10 mouse cellular contexts compared by ENCODE assay signal in the genomic region with DNA sequence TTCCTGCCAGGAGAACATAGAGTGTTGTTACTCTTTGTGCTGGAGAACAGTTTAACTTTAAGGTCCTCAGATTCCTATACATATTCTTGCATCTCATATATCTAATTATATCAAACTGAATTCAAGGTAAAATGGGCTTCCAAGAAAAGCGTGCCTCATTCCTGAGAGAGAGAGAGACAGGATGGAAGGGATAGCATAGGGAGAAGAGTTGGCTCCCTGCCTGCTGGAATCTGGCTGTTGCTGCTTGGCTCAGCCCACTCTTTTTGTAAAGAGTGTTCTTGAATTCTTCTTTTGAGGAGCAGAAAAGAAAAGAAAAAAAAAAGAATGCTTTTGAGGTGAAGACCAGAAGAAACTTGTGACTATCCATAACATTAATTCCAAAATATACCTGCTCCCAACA.
DNase-seq lines count a peak whose midpoint lies in the region; ATAC-seq and TF ChIP-seq lines count a peak whose summit lies in the region.
"Had no signal": no experiment of that assay in that cellular context is flagged by ENCODE, and none has a peak within 500 bp of the region (broad histone marks: within the 10 kb centered on the region; RNA-seq: fewer than 3 reads in every experiment).

No protein-coding gene starts in this region.

- H3K27ac ChIP-seq in midbrain, postnatal 0 days (ENCODE audit: low read depth, low read length): no peak overlapping the region
- no peak overlapping the region for H3K27ac ChIP-seq in midbrain, embryonic 14.5 days (replicated peaks; ENCODE audit: low read depth, low read length)
- H3K27ac ChIP-seq in stomach, postnatal 0 days (replicated peaks): no peak overlapping the region
- H3K27ac ChIP-seq: embryonic facial prominence, embryonic 12.5 days; hindbrain, embryonic 15.5 days; lung, embryonic 15.5 days had no signal

- ATAC-seq in midbrain, postnatal 0 days (ENCODE audit: low FRiP score): no peak
- no peak for ATAC-seq in midbrain, embryonic 14.5 days (ENCODE audit: low FRiP score, low TSS enrichment)
- ATAC-seq in stomach, postnatal 0 days (ENCODE audit: low FRiP score, low TSS enrichment): no peak

- TF ChIP-seq CTCF in midbrain, postnatal 0 days (IDR thresholded peaks at IDR 0.05): no peak
- no peak for TF ChIP-seq CTCF in stomach, postnatal 0 days (IDR thresholded peaks at IDR 0.05; ENCODE audit: low read depth)

- no peak overlapping the region for H3K4me2 ChIP-seq in midbrain, postnatal 0 days (ENCODE audit: low read depth, low read length, poor library complexity, severe bottlenecking)
- no peak overlapping the region for H3K4me2 ChIP-seq in midbrain, embryonic 14.5 days (ENCODE audit: low read length)
- no peak overlapping the region for H3K4me2 ChIP-seq in stomach, postnatal 0 days (replicated peaks; ENCODE audit: low read depth)
- H3K4me2 ChIP-seq: embryonic facial prominence, embryonic 12.5 days; hindbrain, embryonic 15.5 days; lung, embryonic 15.5 days had no signal

- H3K9ac ChIP-seq in midbrain, postnatal 0 days (replicated peaks; ENCODE audit: low read length, poor library complexity, severe bottlenecking): no peak overlapping the region
- H3K9ac ChIP-seq in midbrain, embryonic 14.5 days (replicated peaks; ENCODE audit: low read length): no peak overlapping the region
- no peak overlapping the region for H3K9ac ChIP-seq in stomach, postnatal 0 days (ENCODE audit: low read length)
- H3K9ac ChIP-seq: embryonic facial prominence, embryonic 12.5 days; hindbrain, embryonic 15.5 days; lung, embryonic 15.5 days had no signal

- TF ChIP-seq EP300 in stomach, postnatal 0 days (optimal IDR thresholded peaks at IDR 0.05): no peak

- H3K4me1 ChIP-seq in midbrain, postnatal 0 days (ENCODE audit: insufficient read depth, low read length): no peaks in the 10 kb centered on the region
- H3K4me1 ChIP-seq in midbrain, embryonic 14.5 days (ENCODE audit: control insufficient read depth, insufficient read depth, low read length): no peaks in the 10 kb centered on the region
- H3K4me1 ChIP-seq in stomach, postnatal 0 days (replicated peaks; ENCODE audit: control insufficient read depth, insufficient read depth): no peaks in the 10 kb centered on the region
- H3K4me1 ChIP-seq: embryonic facial prominence, embryonic 12.5 days; hindbrain, embryonic 15.5 days; lung, embryonic 15.5 days had no signal

- WGBS in midbrain, postnatal 0 days: 74% methylated on average over 1 of the region's 1 CpGs
- WGBS in midbrain, embryonic 14.5 days: 73% methylated on average over 1 of the region's 1 CpGs
- WGBS in stomach, postnatal 0 days: 34% methylated on average over 1 of the region's 1 CpGs

- DNase-seq in midbrain, postnatal 0 days (ENCODE audit: low spot score): peak; percentile 44
- no peak for DNase-seq in midbrain, embryonic 14.5 days
- peak; percentile 75 to 78 for DNase-seq in cerebellum, postnatal 36 days
- DNase-seq in layer of hippocampus, adult 8-10 months (ENCODE audit: low spot score in 2 of 2): peak; percentile 35 to 61
- DNase-seq in stomach, postnatal 0 days (ENCODE audit: low spot score): peak; percentile 16
- no peak for DNase-seq in thymus, postnatal 14 days
- no peak for DNase-seq in yolk sac, embryonic 10.5 days (ENCODE audit: low spot score)

- no peak overlapping the region for H3K4me3 ChIP-seq in midbrain, postnatal 0 days (ENCODE audit: low read depth, low read length)
- no peak overlapping the region for H3K4me3 ChIP-seq in midbrain, embryonic 14.5 days (replicated peaks; ENCODE audit: low read depth, low read length)
- H3K4me3 ChIP-seq in stomach, postnatal 0 days (ENCODE audit: low read depth, low read length): no peak overlapping the region
- H3K4me3 ChIP-seq: embryonic facial prominence, embryonic 12.5 days; hindbrain, embryonic 15.5 days; lung, embryonic 15.5 days had no signal

- no peaks in the 10 kb centered on the region for H3K27me3 ChIP-seq in midbrain, postnatal 0 days (ENCODE audit: insufficient read depth, low read length)
- H3K27me3 ChIP-seq in midbrain, embryonic 14.5 days (ENCODE audit: control insufficient read depth, insufficient read depth, low read length): no peaks in the 10 kb centered on the region
- H3K27me3 ChIP-seq in stomach, postnatal 0 days (ENCODE audit: control insufficient read depth, insufficient read depth, low read length): no peaks in the 10 kb centered on the region
- H3K27me3 ChIP-seq: embryonic facial prominence, embryonic 12.5 days; hindbrain, embryonic 15.5 days; lung, embryonic 15.5 days had no signal

- no peaks in the 10 kb centered on the region for H3K36me3 ChIP-seq in midbrain, postnatal 0 days (ENCODE audit: insufficient read depth, low read length)
- no peaks in the 10 kb centered on the region for H3K36me3 ChIP-seq in midbrain, embryonic 14.5 days (ENCODE audit: control insufficient read depth, insufficient read depth, low read length)
- H3K36me3 ChIP-seq in stomach, postnatal 0 days (ENCODE audit: control insufficient read depth, insufficient read depth, low read length): no peaks in the 10 kb centered on the region
- H3K36me3 ChIP-seq: embryonic facial prominence, embryonic 12.5 days; hindbrain, embryonic 15.5 days; lung, embryonic 15.5 days had no signal

- H3K9me3 ChIP-seq in midbrain, postnatal 0 days (ENCODE audit: low read length): no peaks in the 10 kb centered on the region
- H3K9me3 ChIP-seq in midbrain, embryonic 14.5 days (ENCODE audit: control insufficient read depth, low read length): no peaks in the 10 kb centered on the region
- H3K9me3 ChIP-seq in stomach, postnatal 0 days (ENCODE audit: control insufficient read depth, low read length): no peaks in the 10 kb centered on the region
- H3K9me3 ChIP-seq: embryonic facial prominence, embryonic 12.5 days; hindbrain, embryonic 15.5 days; lung, embryonic 15.5 days had no signal

Comparison
In these comparisons a context has a peak if more than half of its experiments do, and no peak if none do; other contexts are left out.
1. DNase-seq: peak in midbrain, postnatal 0 days (single experiment), cerebellum, postnatal 36 days (2 of 2), layer of hippocampus, adult 8-10 months (2 of 2) and stomach, postnatal 0 days (single experiment); none in midbrain, embryonic 14.5 days (single experiment), thymus, postnatal 14 days (single experiment) and yolk sac, embryonic 10.5 days (single experiment).